Mouse (Mus musculus): ENCODE measurements around the gene Nup54. TPM values are rescaled to one million over a fixed set of nuclear protein-coding genes. Genes with fewer than 3 reads are reported as not detected.
A peak's percentile ranks its signal among the peaks of the same experiment; 100 is the strongest.

Nup54 gene
- polyA plus RNA-seq, 1 experiment from 2014 or later: 46.2 TPM

GRCm38 (mm10) chr5:92410486-92410885 is 24.5 kb downstream of the Nup54 start:
- H3K27me3 ChIP-seq: no peaks in the 10 kb centered on the region
- no peak overlapping the region for H3K9ac ChIP-seq
- peaks cover 16% of the 10 kb centered on the region; the same call in 1 of the 2 replicates for H3K36me3 ChIP-seq
- H3K4me2 ChIP-seq (replicated peaks): no peak overlapping the region
- no peak for ATAC-seq (ENCODE audit: low FRiP score)
- 88% methylated on average over 5 of the region's 5 CpGs for WGBS
- H3K9me3 ChIP-seq (replicated peaks): no peaks in the 10 kb centered on the region
- H3K4me1 ChIP-seq: peaks cover 2% of the 10 kb centered on the region; the same call in 1 of the 2 replicates
- no peak overlapping the region for H3K27ac ChIP-seq
- H3K4me3 ChIP-seq: no peak overlapping the region

- peaks cover 2% of the 10 kb centered on the region; the same call in 1 of the 2 replicates for H3K4me1 ChIP-seq
- H3K9ac ChIP-seq: no peak overlapping the region
- H3K4me3 ChIP-seq: no peak overlapping the region
- no peak overlapping the region for H3K27ac ChIP-seq
- H3K27me3 ChIP-seq: no peaks in the 10 kb centered on the region
- no peak for ATAC-seq (ENCODE audit: low FRiP score)
- peaks cover 9% of the 10 kb centered on the region; the same call in 1 of the 2 replicates for H3K36me3 ChIP-seq
- H3K9me3 ChIP-seq (replicated peaks): no peaks in the 10 kb centered on the region
- no peak overlapping the region for H3K4me2 ChIP-seq (replicated peaks)
- WGBS: 74% methylated on average over 9 of the region's 9 CpGs
Measured at GRCm38 (mm10) chr5:92409361-92410155, 25.5 kb downstream of the Nup54 start.

DNA sequence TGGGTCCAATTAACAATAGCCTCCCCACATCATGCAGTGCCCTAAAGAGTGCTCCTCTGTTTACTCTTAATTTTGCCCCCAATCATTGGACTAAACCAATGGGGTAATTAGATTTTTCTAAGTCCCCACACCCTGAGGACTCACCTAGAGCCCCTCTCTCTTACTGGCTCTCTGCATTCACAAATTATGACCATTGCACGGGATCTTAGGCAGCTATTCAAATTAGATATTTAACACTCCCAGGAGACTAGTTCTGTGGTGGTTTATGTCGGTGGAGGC is 30.7 kb downstream of the Nup54 start:
- no peak for ATAC-seq (ENCODE audit: low FRiP score)
- Histone ChIP-seq H3K27ac (no peak overlapping the region), H3K4me3 (no peak overlapping the region), H3K4me2 (replicated peaks) (no peak overlapping the region), H3K9ac (no peak overlapping the region), H3K4me1 (peaks cover 10% of the 10 kb centered on the region), H3K36me3 (no peaks in the 10 kb centered on the region), H3K27me3 (no peaks in the 10 kb centered on the region), H3K9me3 (replicated peaks) (no peaks in the 10 kb centered on the region)
- WGBS: 28% methylated on average over 2 of the region's 2 CpGs

DNA sequence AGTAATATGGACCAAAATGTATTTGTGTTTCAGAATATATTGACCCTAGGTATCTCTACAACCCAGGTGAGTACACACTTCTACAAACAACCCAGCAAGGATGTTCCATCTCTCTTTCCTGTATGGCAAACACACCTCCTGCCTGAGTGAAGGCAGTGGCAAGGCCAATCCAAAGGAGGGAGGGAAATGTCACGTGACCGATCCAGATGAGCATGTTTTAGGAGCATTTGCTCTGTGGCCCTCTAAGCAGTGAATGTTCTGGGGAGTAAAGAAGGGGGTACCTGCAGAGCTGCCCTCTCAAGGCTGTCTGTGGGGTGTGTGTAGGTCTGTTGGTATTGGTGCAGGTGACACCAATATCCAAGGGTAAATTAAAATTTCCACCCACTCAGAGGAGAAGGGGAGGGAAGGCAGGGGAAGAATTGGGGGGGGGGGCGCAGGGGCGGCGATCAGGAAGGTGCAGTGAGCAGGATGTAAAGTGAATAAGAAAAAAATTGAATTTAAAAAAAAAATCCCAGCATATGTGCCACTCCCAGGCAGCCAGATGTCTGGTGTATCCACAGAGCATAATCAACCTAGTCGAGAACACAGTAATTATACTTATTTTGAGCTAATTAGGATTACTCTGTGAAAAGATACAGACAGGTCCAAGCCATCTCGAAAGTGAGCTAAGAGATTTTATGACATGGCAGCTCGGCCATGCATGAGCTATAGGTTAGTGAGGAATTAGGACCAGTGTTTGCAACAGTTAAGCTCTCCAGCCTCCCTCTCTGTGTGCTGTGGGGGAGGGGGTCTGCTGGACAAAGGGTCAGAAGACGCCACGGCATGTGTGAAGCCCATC is 31.2 kb downstream of the Nup54 start:
- no peak overlapping the region for H3K27ac ChIP-seq
- no peaks in the 10 kb centered on the region for H3K36me3 ChIP-seq
- no peaks in the 10 kb centered on the region for H3K27me3 ChIP-seq
- ATAC-seq (ENCODE audit: low FRiP score): peak; percentile 69; the same call in 1 of the 2 replicates
- no peak overlapping the region for H3K9ac ChIP-seq
- H3K9me3 ChIP-seq (replicated peaks): no peaks in the 10 kb centered on the region
- H3K4me1 ChIP-seq: peaks cover 10% of the 10 kb centered on the region
- H3K4me2 ChIP-seq (replicated peaks): no peak overlapping the region
- H3K4me3 ChIP-seq: no peak overlapping the region
- WGBS: 56% methylated on average over 10 of the region's 10 CpGs

- ATAC-seq (ENCODE audit: low FRiP score): no peak
- no peak overlapping the region for H3K4me2 ChIP-seq (replicated peaks)
- H3K36me3 ChIP-seq: no peaks in the 10 kb centered on the region
- WGBS: 65% methylated on average over 9 of the region's 9 CpGs
- H3K4me1 ChIP-seq: peaks cover 10% of the 10 kb centered on the region
- no peak overlapping the region for H3K9ac ChIP-seq
- no peaks in the 10 kb centered on the region for H3K27me3 ChIP-seq
- H3K9me3 ChIP-seq (replicated peaks): no peaks in the 10 kb centered on the region
- H3K27ac ChIP-seq: no peak overlapping the region
- H3K4me3 ChIP-seq: no peak overlapping the region
Measured at GRCm38 (mm10) chr5:92402816-92403215, 32.2 kb downstream of the Nup54 start.

- ATAC-seq (ENCODE audit: low FRiP score): peak; percentile 87
- Histone ChIP-seq H3K4me2 (replicated peaks) (no peak overlapping the region), H3K4me1 (0 out of 2 replicates have a peak, but pooled peaks cover 2% of the 10 kb centered on the region), H3K36me3 (no peaks in the 10 kb centered on the region), H3K27ac (no peak overlapping the region), H3K9me3 (replicated peaks) (no peaks in the 10 kb centered on the region), H3K27me3 (peaks cover 10% of the 10 kb centered on the region), H3K4me3 (no peak overlapping the region), H3K9ac (no peak overlapping the region)
- 27% methylated on average over 5 of the region's 5 CpGs for whole genome bisulfite sequencing
Measured at GRCm38 (mm10) chr5:92398153-92398552, 36.9 kb downstream of the Nup54 start.

GRCm38 (mm10) chr5:92396476-92396875 is 38.5 kb downstream of the Nup54 start:
- no peak overlapping the region for H3K4me2 ChIP-seq (replicated peaks)
- H3K4me1 ChIP-seq: no peaks in the 10 kb centered on the region
- no peaks in the 10 kb centered on the region for H3K36me3 ChIP-seq
- H3K9ac ChIP-seq: no peak overlapping the region
- no peak for ATAC-seq (ENCODE audit: low FRiP score)
- 88% methylated on average over 6 of the region's 6 CpGs for WGBS
- peaks cover 26% of the 10 kb centered on the region for H3K27me3 ChIP-seq
- no peak overlapping the region for H3K4me3 ChIP-seq
- H3K27ac ChIP-seq: no peak overlapping the region
- H3K9me3 ChIP-seq (replicated peaks): no peaks in the 10 kb centered on the region

GRCm38 (mm10) chr5:92395764-92396163 is 39.3 kb downstream of the Nup54 start:
- Histone ChIP-seq H3K9ac (no peak overlapping the region), H3K27ac (no peak overlapping the region), H3K4me3 (no peak overlapping the region), H3K9me3 (replicated peaks) (no peaks in the 10 kb centered on the region), H3K4me2 (replicated peaks) (no peak overlapping the region), H3K27me3 (peaks cover 33% of the 10 kb centered on the region), H3K36me3 (no peaks in the 10 kb centered on the region), H3K4me1 (no peaks in the 10 kb centered on the region)
- no peak for ATAC-seq (ENCODE audit: low FRiP score)
- WGBS: 87% methylated on average over 3 of the region's 3 CpGs

DNA sequence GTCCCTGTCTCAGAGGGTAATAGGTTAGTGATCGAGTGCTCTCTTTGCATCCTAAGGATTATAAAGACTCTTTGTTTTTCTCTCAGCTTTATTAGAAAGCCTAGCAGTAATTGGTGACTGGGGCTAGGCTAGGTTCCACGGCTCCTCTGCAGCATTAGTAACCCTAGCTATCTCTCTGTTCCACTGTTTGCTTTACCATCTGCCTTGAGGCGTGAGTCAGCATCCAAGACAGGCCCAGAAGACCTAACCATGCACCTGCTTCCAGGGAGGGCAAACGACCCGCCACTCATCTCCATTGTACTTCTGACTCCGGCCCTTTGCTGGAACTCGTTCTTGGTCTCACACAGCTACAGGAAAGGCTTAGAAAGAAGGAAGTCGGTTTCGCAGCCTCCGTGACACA is 41.2 kb downstream of the Nup54 start:
- H3K36me3 ChIP-seq: no peaks in the 10 kb centered on the region
- H3K27ac ChIP-seq: no peak overlapping the region
- no peak overlapping the region for H3K4me3 ChIP-seq
- no peak for ATAC-seq (ENCODE audit: low FRiP score)
- no peaks in the 10 kb centered on the region for H3K4me1 ChIP-seq
- WGBS: 73% methylated on average over 10 of the region's 10 CpGs
- no peak overlapping the region for H3K9ac ChIP-seq
- H3K4me2 ChIP-seq (replicated peaks): no peak overlapping the region
- no peaks in the 10 kb centered on the region for H3K9me3 ChIP-seq (replicated peaks)
- peaks cover 37% of the 10 kb centered on the region for H3K27me3 ChIP-seq

GRCm38 (mm10) chr5:92392542-92392941 is 42.5 kb downstream of the Nup54 start:
- ATAC-seq (ENCODE audit: low FRiP score): no peak
- Histone ChIP-seq H3K4me1 (no peaks in the 10 kb centered on the region), H3K4me2 (replicated peaks) (peak overlapping the region; percentile 39), H3K4me3 (peak overlapping the region; percentile 7; the same call in 1 of the 2 replicates), H3K36me3 (no peaks in the 10 kb centered on the region), H3K9me3 (replicated peaks) (no peaks in the 10 kb centered on the region), H3K9ac (no peak overlapping the region), H3K27ac (no peak overlapping the region), H3K27me3 (peaks cover 37% of the 10 kb centered on the region)
- WGBS: 45% methylated on average over 18 of the region's 18 CpGs

DNA sequence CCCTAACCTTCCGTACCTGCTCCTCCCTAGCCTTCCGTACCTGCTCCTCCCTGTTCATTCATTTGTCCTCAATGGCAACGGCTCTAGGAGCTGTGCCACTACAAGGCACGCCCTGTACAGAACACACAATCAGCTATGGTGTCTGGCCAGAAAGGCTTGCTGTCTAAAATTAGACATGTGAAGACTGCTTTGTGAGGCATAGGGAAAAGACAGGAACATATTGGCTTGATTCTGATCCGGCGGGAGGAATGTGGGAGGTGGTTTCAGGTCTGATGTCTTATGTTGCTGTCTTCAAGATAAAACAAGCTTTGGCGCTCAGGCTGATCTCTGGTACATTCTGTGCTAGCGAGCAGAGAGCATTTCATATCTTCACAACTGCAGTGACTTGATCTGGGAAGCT is 44.4 kb downstream of the Nup54 start:
- H3K9ac ChIP-seq: no peak overlapping the region
- ATAC-seq (ENCODE audit: low FRiP score): no peak
- no peaks in the 10 kb centered on the region for H3K4me1 ChIP-seq
- no peaks in the 10 kb centered on the region for H3K9me3 ChIP-seq (replicated peaks)
- H3K4me2 ChIP-seq (replicated peaks): no peak overlapping the region
- no peak overlapping the region for H3K27ac ChIP-seq
- peaks cover 37% of the 10 kb centered on the region for H3K27me3 ChIP-seq
- no peak overlapping the region for H3K4me3 ChIP-seq
- no peaks in the 10 kb centered on the region for H3K36me3 ChIP-seq
- 78% methylated on average over 8 of the region's 8 CpGs for WGBS

DNA sequence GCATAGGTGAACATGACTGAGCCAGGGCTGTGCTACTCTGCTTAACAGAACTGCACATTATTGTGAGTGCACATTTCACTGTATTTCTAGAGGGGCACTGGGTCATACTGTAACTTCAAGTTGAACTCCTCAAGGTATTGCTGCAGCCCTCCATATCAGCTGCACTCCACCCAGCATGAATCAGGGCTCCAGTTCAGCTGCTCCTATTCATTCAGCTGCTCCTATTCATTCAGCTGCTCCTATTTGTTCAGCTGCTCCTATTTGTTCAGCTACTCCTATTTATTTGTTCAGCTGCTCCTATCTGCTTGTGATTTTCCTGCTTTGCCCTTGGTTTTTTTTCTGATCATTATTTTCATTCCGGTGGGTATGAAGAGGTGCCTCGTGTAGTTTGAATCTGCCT is 45.0 kb downstream of the Nup54 start:
- peaks cover 37% of the 10 kb centered on the region for H3K27me3 ChIP-seq

More for the DNA sequence above, 45.0 kb downstream of the Nup54 start:
- Histone ChIP-seq H3K27ac (no peak overlapping the region), H3K9ac (no peak overlapping the region), H3K4me1 (no peaks in the 10 kb centered on the region), H3K4me2 (replicated peaks) (no peak overlapping the region), H3K36me3 (no peaks in the 10 kb centered on the region), H3K4me3 (no peak overlapping the region), H3K9me3 (replicated peaks) (no peaks in the 10 kb centered on the region)
- ATAC-seq (ENCODE audit: low FRiP score): no peak
- WGBS: 70% methylated on average over 2 of the region's 2 CpGs
